Mouse (Mus musculus): ENCODE results near the gene L3mbtl2. TPM values are rescaled to one million over a fixed set of nuclear protein-coding genes. Genes with fewer than 3 reads are reported as not detected.
"Not testable (repeated sequence)": the region's sequence is repeated elsewhere in the genome, so short reads cannot be mapped to it uniquely, and the experiment has no call there.

The L3mbtl2 gene
- 10 to 100 TPM; 37.1 to 44.8 TPM for total RNA-seq (2021)
- long read RNA-seq, transcript L3mbtl2-201 (17 exons, 3,487 nt), result major isoform, 92 of 103 reads
- long read RNA-seq, partial matches to known transcripts, result 4 of 103 reads
- long read RNA-seq, other reads (novel, unspliced or antisense), result 6 of 103 reads

- DNase-seq (ENCODE audit: low spot score in 2 of 2), result peak; percentile 93 to 94
These were observed at the start of gene L3mbtl2 for GRCm38 (mm10) chr15:81663697-81664561. Gene L3mbtl2 (plus strand): TSS chr15:81663889.

- no peak for DNase-seq (ENCODE audit: low spot score in 2 of 2)
These were observed 13.9 kb upstream of the L3mbtl2 start for GRCm38 (mm10) chr15:81649516-81650455.

GRCm38 (mm10) chr15:81650636-81651035 is 13.1 kb upstream of the L3mbtl2 start:
- peak in 1 of 2 experiments; percentile 17 for DNase-seq (ENCODE audit: low spot score in 2 of 2)

GRCm38 (mm10) chr15:81661701-81662100 is 2.0 kb upstream of the L3mbtl2 start:
- DNase-seq (ENCODE audit: low spot score in 2 of 2), result no peak

- no peak for DNase-seq (ENCODE audit: low spot score in 2 of 2)
These were observed 408 bp upstream of the L3mbtl2 start for GRCm38 (mm10) chr15:81663281-81663680.

- no peak for DNase-seq (ENCODE audit: low spot score in 2 of 2)
These were observed 3.3 kb downstream of the L3mbtl2 start for GRCm38 (mm10) chr15:81666957-81667356.

- peak in 1 of 2 experiments; percentile 62 for DNase-seq (ENCODE audit: low spot score in 2 of 2)
These were observed 6.5 kb downstream of the L3mbtl2 start for GRCm38 (mm10) chr15:81670231-81670640.

- DNase-seq (ENCODE audit: low spot score in 2 of 2), result no peak
These were observed 12.9 kb downstream of the L3mbtl2 start for GRCm38 (mm10) chr15:81676637-81677036.

- DNase-seq (ENCODE audit: low spot score in 2 of 2), result no peak
These were observed 16.7 kb downstream of the L3mbtl2 start for GRCm38 (mm10) chr15:81680301-81680805.

- peak in 1 of 2 experiments; percentile 18 for DNase-seq (ENCODE audit: low spot score in 2 of 2)
These were observed 29.8 kb downstream of the L3mbtl2 start for GRCm38 (mm10) chr15:81693366-81693966.

GRCm38 (mm10) chr15:81693967-81694881 is 30.5 kb downstream of the L3mbtl2 start:
- peak; percentile 37 to 68 for DNase-seq (ENCODE audit: low spot score in 2 of 2)

GRCm38 (mm10) chr15:81694891-81695290 is 31.2 kb downstream of the L3mbtl2 start:
- no peak for DNase-seq (ENCODE audit: low spot score in 2 of 2)

- peak in 1 of 2 experiments; percentile 48 for DNase-seq (ENCODE audit: low spot score in 2 of 2)
These were observed 33.5 kb downstream of the L3mbtl2 start, which contains the start of gene Chadl for GRCm38 (mm10) chr15:81697175-81697574. Gene Chadl (minus strand): TSS chr15:81697287.

- peak in 1 of 2 experiments; percentile 42 for DNase-seq (ENCODE audit: low spot score in 2 of 2)
These were observed 34.2 kb downstream of the L3mbtl2 start for GRCm38 (mm10) chr15:81697847-81698246.

- DNase-seq (ENCODE audit: low spot score in 2 of 2), result no peak
These were observed 34.8 kb downstream of the L3mbtl2 start for GRCm38 (mm10) chr15:81698532-81698931.

- DNase-seq (ENCODE audit: low spot score in 2 of 2), result no peak
These were observed 36.5 kb downstream of the L3mbtl2 start for GRCm38 (mm10) chr15:81700161-81700560.

GRCm38 (mm10) chr15:81700601-81701000 is 36.9 kb downstream of the L3mbtl2 start:
- DNase-seq (ENCODE audit: low spot score in 2 of 2), result no peak

- not testable (repeated sequence) for DNase-seq (ENCODE audit: low spot score in 2 of 2)
These were observed 37.7 kb downstream of the L3mbtl2 start for GRCm38 (mm10) chr15:81701350-81701749.

- no peak for DNase-seq (ENCODE audit: low spot score in 2 of 2)
These were observed 38.8 kb downstream of the L3mbtl2 start for GRCm38 (mm10) chr15:81702306-81703093.
